Mouse (Mus musculus): ENCODE data around the gene Qrfpr.
A peak's percentile ranks its signal among the peaks of the same experiment; 100 is the strongest.

Gene Qrfpr

GRCm38 (mm10) chr3:36150934-36151686 is 71.0 kb downstream of the Qrfpr start, which contains the start of gene D3Ertd254e:
D3Ertd254e (plus strand) TSS chr3:36151017.
- DNase-seq (ENCODE audit: low spot score), result peak; percentile 67

- DNase-seq (ENCODE audit: low spot score), result no peak
Observed at GRCm38 (mm10) chr3:36150537-36150933, 71.6 kb downstream of the Qrfpr start.

- no peak for DNase-seq (ENCODE audit: low spot score)
Observed at GRCm38 (mm10) chr3:36138996-36139395, 83.1 kb downstream of the Qrfpr start.

DNA sequence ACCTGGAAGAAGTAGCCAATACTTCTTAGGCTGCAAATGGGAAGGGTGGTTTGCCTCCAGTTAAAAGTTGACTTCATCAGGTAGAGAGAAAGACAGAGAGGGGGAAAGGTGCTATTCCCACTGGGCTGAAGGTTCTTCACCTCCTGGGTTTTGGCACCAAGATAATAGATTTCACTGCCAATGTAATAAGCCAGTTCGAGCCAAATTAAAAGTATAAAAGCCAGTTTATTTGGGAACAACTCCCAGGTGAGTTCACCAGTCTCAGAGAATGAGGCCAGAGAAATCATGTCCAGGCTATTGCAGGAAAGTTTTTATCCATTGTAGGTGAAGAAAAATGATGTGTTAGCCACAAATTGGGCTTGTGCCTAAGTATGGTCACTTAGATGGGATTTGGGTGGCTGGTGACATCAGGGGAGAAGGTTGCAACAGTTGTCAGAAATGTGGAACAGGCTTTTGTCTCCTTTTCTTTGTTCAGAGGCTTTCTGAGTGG is 83.9 kb downstream of the Qrfpr start:
- no peak for DNase-seq (ENCODE audit: low spot score)

DNA sequence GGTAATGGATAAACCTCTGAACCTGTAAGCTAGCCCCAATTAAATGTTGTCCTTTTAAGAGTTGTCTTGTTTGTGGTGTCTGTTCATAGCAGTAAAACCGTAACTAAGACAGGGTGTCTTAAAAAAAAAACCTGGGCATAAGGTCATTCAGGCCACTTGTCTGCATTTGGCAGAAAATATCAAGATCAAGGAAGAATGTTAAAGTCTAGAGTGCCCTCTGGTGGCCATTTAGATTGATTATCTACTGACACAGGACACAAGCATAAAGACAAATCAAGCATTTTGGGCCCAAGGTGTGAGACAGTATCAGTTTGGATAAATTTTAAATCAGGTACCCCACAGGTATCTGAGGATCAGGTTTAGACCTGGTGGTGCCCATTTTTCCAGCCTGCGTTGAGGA is 84.6 kb downstream of the Qrfpr start:
- DNase-seq (ENCODE audit: low spot score), result no peak

GRCm38 (mm10) chr3:36136152-36136551 is 86.0 kb downstream of the Qrfpr start:
- no peak for DNase-seq (ENCODE audit: low spot score)

Measured in urinary bladder, postnatal 25 days (tissue).